Mouse (Mus musculus) right cerebral cortex, adult 18-20 months (tissue): ENCODE measurements around the gene Odf2.
"Not testable (repeated sequence)": the region's sequence is repeated elsewhere in the genome, so short reads cannot be mapped to it uniquely, and the experiment has no call there.

ENCODE experiments used
- DNase-seq: peaks from one replicate; pipeline ENCODE4 v3.0.0; 2022; ENCODE audit warnings: mixed read lengths

Gene Odf2

GRCm38 (mm10) chr2:29869646-29870451, 19.2 kb upstream of the Odf2 start:
- DNase-seq: no peak

GRCm38 (mm10) chr2:29872581-29873295, 16.3 kb upstream of the Odf2 start:
- DNase-seq: no peak

- DNase-seq: no peak
Measured at GRCm38 (mm10) chr2:29873801-29874200, 15.2 kb upstream of the Odf2 start.

- DNase-seq: no peak
Measured at GRCm38 (mm10) chr2:29878061-29878460, 11.0 kb upstream of the Odf2 start.

- no peak for DNase-seq
Measured at GRCm38 (mm10) chr2:29879191-29879590, 9.8 kb upstream of the Odf2 start.

- peak; percentile 68 for DNase-seq
Measured at GRCm38 (mm10) chr2:29879964-29880830, 8.8 kb upstream of the Odf2 start.

- DNase-seq: not testable (repeated sequence)
Measured at GRCm38 (mm10) chr2:29886659-29887292, 2.2 kb upstream of the Odf2 start.

GRCm38 (mm10) chr2:29889991-29890833, 1.2 kb downstream of the Odf2 start:
- peak; percentile 83 for DNase-seq

- DNase-seq: no peak
Measured at GRCm38 (mm10) chr2:29891773-29892172, 2.8 kb downstream of the Odf2 start.

GRCm38 (mm10) chr2:29896071-29896470, 7.0 kb downstream of the Odf2 start:
- no peak for DNase-seq

- no peak for DNase-seq
Measured at GRCm38 (mm10) chr2:29897366-29897765, 8.3 kb downstream of the Odf2 start.

GRCm38 (mm10) chr2:29898081-29898480, 9.1 kb downstream of the Odf2 start:
- DNase-seq: no peak

- no peak for DNase-seq
Measured at GRCm38 (mm10) chr2:29902194-29902593, 13.2 kb downstream of the Odf2 start.

- not testable (repeated sequence) for DNase-seq
Measured at GRCm38 (mm10) chr2:29908171-29908570, 19.1 kb downstream of the Odf2 start.

- DNase-seq: no peak
Measured at GRCm38 (mm10) chr2:29910042-29910441, 21.0 kb downstream of the Odf2 start.

GRCm38 (mm10) chr2:29917621-29918020, 28.6 kb downstream of the Odf2 start:
- DNase-seq: no peak

- DNase-seq: peak; percentile 18
Measured at GRCm38 (mm10) chr2:29922011-29922410, 33.0 kb downstream of the Odf2 start.

GRCm38 (mm10) chr2:29926542-29926941, 37.5 kb downstream of the Odf2 start:
- no peak for DNase-seq

GRCm38 (mm10) chr2:29930506-29930905, 41.5 kb downstream of the Odf2 start:
- DNase-seq: no peak

- DNase-seq: no peak
Measured at GRCm38 (mm10) chr2:29931194-29931593, 42.2 kb downstream of the Odf2 start.

GRCm38 (mm10) chr2:29934906-29935599, 46.0 kb downstream of the Odf2 start, which contains the start of gene Gle1:
Gene Gle1, plus strand, starts transcription at chr2:29935426.
- DNase-seq: peak; percentile 97
